Mouse (Mus musculus): ENCODE data around the gene Atp1b1. TPM values are rescaled to one million over a fixed set of nuclear protein-coding genes. Genes with fewer than 3 reads are reported as not detected.

Gene Atp1b1
- polyA plus RNA-seq (2017; shearing (Covaris generic)) = 4.9 TPM

GRCm38 (mm10) chr1:164458245-164458613, at the start of gene Atp1b1:
Gene Atp1b1 (minus strand): TSS chr1:164458355.

Other genes starting within 250 kb of the Atp1b1 start
- gene Slc19a2, start 209.3 kb downstream of the Atp1b1 start, polyA plus RNA-seq (2017; shearing (Covaris generic)) = 1.1 TPM
- 9.4 TPM for gene Ccdc181, start 182.8 kb downstream of the Atp1b1 start, polyA plus RNA-seq (2017; shearing (Covaris generic))
- 20.1 TPM for gene Nme7, start 154.2 kb downstream of the Atp1b1 start, polyA plus RNA-seq (2017; shearing (Covaris generic))
- 19.6 TPM for gene Blzf1, start 150.9 kb downstream of the Atp1b1 start, polyA plus RNA-seq (2017; shearing (Covaris generic))